In genomic region chr16:95307823-95308360, GRCm38 (mm10) we compare ENCODE assay signal across 36 mouse cellular contexts.
"Had no signal": no experiment of that assay in that cellular context is flagged by ENCODE, and none has a peak within 500 bp of the region (broad histone marks: within the 10 kb centered on the region; RNA-seq: fewer than 3 reads in every experiment).

No protein-coding gene starts in this region.

- H3K36me3 ChIP-seq: heart, embryonic 10.5 days; heart, embryonic 12.5 days; heart, embryonic 13.5 days; heart, embryonic 15.5 days; hindbrain, embryonic 10.5 days; hindbrain, embryonic 12.5 days; hindbrain, embryonic 13.5 days; hindbrain, embryonic 15.5 days; intestine, embryonic 15.5 days; kidney, embryonic 15.5 days had no signal

- H3K9me3 ChIP-seq: heart, embryonic 10.5 days; heart, embryonic 12.5 days; heart, embryonic 13.5 days; heart, embryonic 15.5 days; hindbrain, embryonic 10.5 days; hindbrain, embryonic 12.5 days; hindbrain, embryonic 13.5 days; hindbrain, embryonic 15.5 days; intestine, embryonic 15.5 days; kidney, embryonic 15.5 days had no signal

- ATAC-seq: hindbrain, embryonic 16.5 days; hindbrain, postnatal 0 days; inflammation-experienced regulatory T-cells, adult 6 months; intestine, embryonic 15.5 days; intestine, embryonic 16.5 days; intestine, postnatal 0 days had no signal

- H3K4me3 ChIP-seq: heart, adult 2 months; heart, embryonic 10.5 days; heart, embryonic 12.5 days; heart, embryonic 13.5 days; heart, embryonic 15.5 days; hindbrain, embryonic 10.5 days; hindbrain, embryonic 12.5 days; hindbrain, embryonic 13.5 days; hindbrain, embryonic 15.5 days; intestine, embryonic 15.5 days; kidney, embryonic 15.5 days; layer of hippocampus, adult 2 months had no signal

- H3K4me2 ChIP-seq: heart, embryonic 11.5 days; heart, embryonic 12.5 days; heart, embryonic 13.5 days; heart, embryonic 15.5 days; hindbrain, embryonic 12.5 days; hindbrain, embryonic 13.5 days; hindbrain, embryonic 14.5 days; hindbrain, embryonic 15.5 days; intestine, embryonic 15.5 days; kidney, embryonic 15.5 days had no signal

- H3K27ac ChIP-seq: heart, embryonic 10.5 days; heart, embryonic 13.5 days; heart, embryonic 15.5 days; hindbrain, embryonic 10.5 days; hindbrain, embryonic 12.5 days; hindbrain, embryonic 13.5 days; hindbrain, embryonic 14.5 days; hindbrain, embryonic 15.5 days; hindbrain, postnatal 0 days; intestine, embryonic 15.5 days; kidney, embryonic 15.5 days; kidney, postnatal 0 days; layer of hippocampus, adult 2 months had no signal

- H3K27me3 ChIP-seq: heart, embryonic 12.5 days; heart, embryonic 13.5 days; heart, embryonic 15.5 days; hindbrain, embryonic 12.5 days; hindbrain, embryonic 13.5 days; hindbrain, embryonic 15.5 days; intestine, embryonic 15.5 days; kidney, embryonic 15.5 days had no signal

- H3K4me1 ChIP-seq: hindbrain, embryonic 12.5 days; hindbrain, embryonic 13.5 days; hindbrain, embryonic 15.5 days; intestine, embryonic 15.5 days had no signal

- H3K9ac ChIP-seq: heart, embryonic 12.5 days; heart, embryonic 13.5 days; heart, embryonic 15.5 days; hindbrain, embryonic 12.5 days; hindbrain, embryonic 13.5 days; hindbrain, embryonic 14.5 days; hindbrain, embryonic 15.5 days; intestine, embryonic 15.5 days; kidney, embryonic 15.5 days had no signal

- DNase-seq: heart, adult 18-20 months; heart, adult 2 months; heart, postnatal 10 days; heart, postnatal 14 days; heart, postnatal 36 days; heart, postnatal 4 days; kidney, adult 11 months; kidney, adult 18-20 months; kidney, adult 2 months; kidney, adult 8-10 months; kidney, adult 9 months; kidney, postnatal 10 days; kidney, postnatal 14 days; kidney, postnatal 25 days; kidney, postnatal 36 days; kidney, postnatal 4 days; layer of hippocampus, adult 9-11 months had no signal
